Mouse (Mus musculus) brain, embryonic 14.5 days (tissue): ENCODE data around the gene Gm17581.
"Not testable (repeated sequence)": the region's sequence is repeated elsewhere in the genome, so short reads cannot be mapped to it uniquely, and the experiment has no call there.

Source experiments
- CTCF ChIP-seq: fragments of 200-500 bp; IDR thresholded peaks from 2 replicates; pipeline ENCODE4 v1.5.1; 2012; ENCODE audit warnings: inconsistent platforms, mild to moderate bottlenecking, moderate library complexity, borderline replicate concordance; ENCODE audit not compliant: insufficient read depth, insufficient read length; ENCODE audit errors: extremely low read depth
- POLR2A ChIP-seq: fragments of 200-500 bp; IDR thresholded peaks from 2 replicates; pipeline ENCODE4 v1.6.1; 2012; ENCODE audit warnings: mild to moderate bottlenecking, inconsistent platforms, borderline replicate concordance; ENCODE audit not compliant: poor library complexity, insufficient read depth, insufficient read length, severe bottlenecking; ENCODE audit errors: extremely low read depth

DNA sequence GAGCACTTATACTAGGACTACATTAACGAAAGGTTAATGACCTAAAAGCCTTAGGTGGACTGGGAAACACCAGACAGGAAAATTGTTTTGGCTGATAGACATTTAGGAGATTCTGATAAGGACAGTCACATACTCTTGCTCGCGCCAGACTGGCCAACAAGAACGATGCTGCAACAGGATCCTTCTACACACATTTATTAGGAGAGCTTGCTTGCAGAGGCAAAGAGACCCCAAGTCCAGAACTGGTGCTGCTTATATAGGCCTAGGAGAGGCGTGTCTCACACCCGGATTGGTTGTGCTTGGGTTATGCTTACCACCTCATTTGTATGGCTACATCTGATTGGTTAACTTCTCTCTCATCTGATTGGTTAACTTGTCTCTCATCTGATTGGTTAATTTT, 37.2 kb downstream of the Gm17581 start:
- not testable (repeated sequence) for TF ChIP-seq POLR2A, CTCF
